Comparison of ENCODE assay signal across 8 mouse cellular contexts in genomic region chr3:117358981-117359628, GRCm38 (mm10). TPM values are rescaled to one million over a fixed set of nuclear protein-coding genes. Genes with fewer than 3 reads are reported as not detected.
DNase-seq lines count a peak whose midpoint lies in the region; ATAC-seq and TF ChIP-seq lines count a peak whose summit lies in the region.

No protein-coding gene starts in this region.

- TF ChIP-seq CTCF in thymus, adult 2 months (IDR thresholded peaks at IDR 0.05; ENCODE audit: borderline replicate concordance, control insufficient read depth, extremely low read depth, insufficient read depth, low read length, poor library complexity): no peak

- WGBS in hindbrain, embryonic 13.5 days: 92% methylated on average over 5 of the region's 5 CpGs
- 85% methylated on average over 5 of the region's 5 CpGs for WGBS in hindbrain, embryonic 11.5 days
- 82% methylated on average over 5 of the region's 5 CpGs for WGBS in hindbrain, embryonic 14.5 days
- 79% methylated on average over 5 of the region's 5 CpGs for WGBS in neural tube, embryonic 15.5 days
- 88% methylated on average over 5 of the region's 5 CpGs for WGBS in thymus, adult 2 months

- peaks cover 11% of the 10 kb centered on the region for H3K4me1 ChIP-seq in hindbrain, embryonic 13.5 days (replicated peaks)
- peaks cover 3% of the 10 kb centered on the region; the same call in 1 of the 2 replicates for H3K4me1 ChIP-seq in hindbrain, embryonic 11.5 days (replicated peaks; ENCODE audit: control insufficient read depth, insufficient read depth, low read length)
- H3K4me1 ChIP-seq in hindbrain, embryonic 14.5 days (replicated peaks; ENCODE audit: control insufficient read depth, insufficient read depth, low read length): peaks cover 6% of the 10 kb centered on the region
- peaks cover 6% of the 10 kb centered on the region for H3K4me1 ChIP-seq in neural tube, embryonic 15.5 days
- H3K4me1 ChIP-seq in thymus, adult 2 months (replicated peaks; ENCODE audit: control insufficient read depth, insufficient read depth, low read length): no peaks in the 10 kb centered on the region

- ATAC-seq in hindbrain, embryonic 13.5 days (ENCODE audit: low FRiP score): 0 out of 2 replicates have a peak, but pooled peaks have one; percentile 18
- ATAC-seq in hindbrain, embryonic 11.5 days (ENCODE audit: low FRiP score): no peak
- peak; percentile 36; the same call in 1 of the 2 replicates for ATAC-seq in hindbrain, embryonic 14.5 days (ENCODE audit: low FRiP score)
- peak; percentile 21; the same call in 1 of the 2 replicates for ATAC-seq in neural tube, embryonic 15.5 days (ENCODE audit: low FRiP score)

- H3K9ac ChIP-seq in hindbrain, embryonic 13.5 days: peak overlapping the region; percentile 79
- no peak overlapping the region for H3K9ac ChIP-seq in hindbrain, embryonic 11.5 days (ENCODE audit: low read depth, low read length)
- H3K9ac ChIP-seq in hindbrain, embryonic 14.5 days: peak overlapping the region; percentile 82
- peak overlapping the region; percentile 61; the same call in 1 of the 2 replicates for H3K9ac ChIP-seq in neural tube, embryonic 15.5 days (replicated peaks)

- no peaks in the 10 kb centered on the region for H3K9me3 ChIP-seq in hindbrain, embryonic 13.5 days
- no peaks in the 10 kb centered on the region for H3K9me3 ChIP-seq in hindbrain, embryonic 11.5 days (ENCODE audit: control insufficient read depth, low read length)
- no peaks in the 10 kb centered on the region for H3K9me3 ChIP-seq in hindbrain, embryonic 14.5 days (ENCODE audit: control insufficient read depth, low read length)
- no peaks in the 10 kb centered on the region for H3K9me3 ChIP-seq in neural tube, embryonic 15.5 days (replicated peaks)

- no peak for DNase-seq in hindbrain, embryonic 11.5 days (ENCODE audit: low spot score)
- peak; percentile 49 to 68 for DNase-seq in right cerebral cortex, postnatal 10 days (ENCODE audit: low spot score in 2 of 2)
- no peak for DNase-seq in right cerebral cortex, adult 18-20 months
- no peak for DNase-seq in hindbrain, embryonic 14.5 days (ENCODE audit: low spot score)
- DNase-seq in thymus, adult 2 months: no peak
- no peak for DNase-seq in urinary bladder, postnatal 36 days (ENCODE audit: low spot score in 2 of 2)

- TF ChIP-seq POLR2A in thymus, adult 2 months (IDR thresholded peaks at IDR 0.05; ENCODE audit: control insufficient read depth, extremely low read depth, insufficient read depth, low read length, poor library complexity): no peak

- no peak overlapping the region for H3K27ac ChIP-seq in hindbrain, embryonic 13.5 days
- H3K27ac ChIP-seq in hindbrain, embryonic 11.5 days (ENCODE audit: low read depth, low read length): no peak overlapping the region
- peak overlapping the region; percentile 76 for H3K27ac ChIP-seq in hindbrain, embryonic 14.5 days
- H3K27ac ChIP-seq in neural tube, embryonic 15.5 days (replicated peaks): peak overlapping the region; percentile 84; the same call in 1 of the 2 replicates
- no peak overlapping the region for H3K27ac ChIP-seq in thymus, adult 2 months (ENCODE audit: control insufficient read depth, insufficient read depth, low read length)

- H3K36me3 ChIP-seq in hindbrain, embryonic 13.5 days: no peaks in the 10 kb centered on the region
- H3K36me3 ChIP-seq in hindbrain, embryonic 11.5 days (ENCODE audit: control insufficient read depth, insufficient read depth, low read length): no peaks in the 10 kb centered on the region
- no peaks in the 10 kb centered on the region for H3K36me3 ChIP-seq in hindbrain, embryonic 14.5 days (replicated peaks; ENCODE audit: control insufficient read depth, insufficient read depth)
- H3K36me3 ChIP-seq in neural tube, embryonic 15.5 days: no peaks in the 10 kb centered on the region
- no peaks in the 10 kb centered on the region for H3K36me3 ChIP-seq in thymus, adult 2 months (ENCODE audit: control insufficient read depth, insufficient read depth, low read length)

- H3K27me3 ChIP-seq in hindbrain, embryonic 13.5 days: 0 out of 2 replicates have a peak, but pooled peaks cover 3% of the 10 kb centered on the region
- H3K27me3 ChIP-seq in hindbrain, embryonic 11.5 days (ENCODE audit: control insufficient read depth, insufficient read depth, low read length): peaks cover 5% of the 10 kb centered on the region; the same call in 1 of the 2 replicates
- H3K27me3 ChIP-seq in hindbrain, embryonic 14.5 days (ENCODE audit: control insufficient read depth, insufficient read depth, low read length): no peaks in the 10 kb centered on the region
- no peaks in the 10 kb centered on the region for H3K27me3 ChIP-seq in neural tube, embryonic 15.5 days (replicated peaks)
- no peaks in the 10 kb centered on the region for H3K27me3 ChIP-seq in thymus, adult 2 months (ENCODE audit: control insufficient read depth, insufficient read depth, low read length)

- H3K4me2 ChIP-seq in hindbrain, embryonic 13.5 days: peak overlapping the region; percentile 73
- H3K4me2 ChIP-seq in hindbrain, embryonic 11.5 days (replicated peaks; ENCODE audit: low read depth, low read length): no peak overlapping the region
- H3K4me2 ChIP-seq in hindbrain, embryonic 14.5 days (replicated peaks): peak overlapping the region; percentile 66
- H3K4me2 ChIP-seq in neural tube, embryonic 15.5 days: peak overlapping the region; percentile 72

- H3K4me3 ChIP-seq in hindbrain, embryonic 13.5 days: peak overlapping the region; percentile 63
- H3K4me3 ChIP-seq in hindbrain, embryonic 11.5 days (ENCODE audit: low read depth, low read length): no peak overlapping the region
- H3K4me3 ChIP-seq in hindbrain, embryonic 14.5 days (replicated peaks; ENCODE audit: low read length): peak overlapping the region; percentile 66
- H3K4me3 ChIP-seq in neural tube, embryonic 15.5 days (replicated peaks): peak overlapping the region; percentile 62
- H3K4me3 ChIP-seq in thymus, adult 2 months (ENCODE audit: control insufficient read depth, insufficient read depth, low read length): no peak overlapping the region

RNA-seq across cellular contexts. Expression of gene Plppr4, which starts 1.6 kb away (rescaled TPM):
- polyA plus RNA-seq in hindbrain, embryonic 13.5 days (2015; fragmentation: Nextera tagmentation; extraction: Ambion mirVana): 7.6 and 8.1 TPM in 2 replicates
- 1.1 and 1.3 TPM in 2 replicates for polyA plus RNA-seq in hindbrain, embryonic 11.5 days (2014; fragmentation: Nextera tagmentation; extraction: Ambion mirVana)
- 19.2 and 23.4 TPM in 2 replicates for polyA plus RNA-seq in hindbrain, embryonic 14.5 days (2014; fragmentation: Nextera tagmentation; extraction: Ambion mirVana)
- polyA plus RNA-seq in neural tube, embryonic 15.5 days (2015; fragmentation: Nextera tagmentation; extraction: Ambion mirVana): 22.2 and 25.0 TPM in 2 replicates
- polyA plus RNA-seq in thymus, adult 2 months (2012; rRNA removed): 1.7 and 2.0 TPM in 2 replicates

Comparison
In these comparisons a context has a peak if more than half of its experiments do, and no peak if none do; other contexts are left out.
1. H3K27ac ChIP-seq: peak in hindbrain, embryonic 14.5 days (single experiment) and neural tube, embryonic 15.5 days (single experiment); none in hindbrain, embryonic 13.5 days (single experiment), hindbrain, embryonic 11.5 days (single experiment) and thymus, adult 2 months (single experiment).
2. H3K4me3 ChIP-seq: peak in hindbrain, embryonic 13.5 days (single experiment), hindbrain, embryonic 14.5 days (single experiment) and neural tube, embryonic 15.5 days (single experiment); none in hindbrain, embryonic 11.5 days (single experiment) and thymus, adult 2 months (single experiment).
3. DNase-seq: peak in right cerebral cortex, postnatal 10 days (2 of 2); none in hindbrain, embryonic 11.5 days (single experiment), right cerebral cortex, adult 18-20 months (single experiment), hindbrain, embryonic 14.5 days (single experiment), thymus, adult 2 months (single experiment) and urinary bladder, postnatal 36 days (0 of 2).